Mouse (Mus musculus) MEL (cell line): Measurements from ENCODE around the gene Ambra1. TPM values are rescaled to one million over a fixed set of nuclear protein-coding genes. Genes with fewer than 3 reads are reported as not detected.

Experiments used
- DNase-seq: peaks from one replicate; pipeline ENCODE4 v3.0.0; 2011; ENCODE audit warnings: low read depth, low spot score
- H3K27ac ChIP-seq: 2 replicates; pipeline ENCODE4 v1.5.1; 2012; ENCODE audit warnings: low read depth, mild to moderate bottlenecking, control low read depth, low read length, moderate library complexity; ENCODE audit not compliant: control insufficient read depth
- H3K27me3 ChIP-seq, 2 experiments: fragments of 150-350 bp in 1 of 2; sonication (generic) in 1 of 2; 2 replicates each; pipeline ENCODE4 v1.6.1; 2012; ENCODE audit warnings: low read length in 2 of 2, mild to moderate bottlenecking in 2 of 2, improper control_type of control experiment in 1 of 2, moderate library complexity in 1 of 2; ENCODE audit not compliant: insufficient read depth in 2 of 2, control insufficient read depth in 1 of 2
- H3K36me3 ChIP-seq, 2 experiments: 2 replicates each; pipeline ENCODE4 v1.6.1; 2012 to 2014; ENCODE audit warnings: low read length in 2 of 2, improper control_type of control experiment in 1 of 2, inconsistent platforms in 1 of 2, mild to moderate bottlenecking in 1 of 2; ENCODE audit not compliant: insufficient read depth in 2 of 2, control insufficient read depth in 1 of 2
- H3K4me1 ChIP-seq, 2 experiments: fragments of 150-350 bp in 1 of 2; sonication (generic) in 1 of 2; 2 replicates each; pipeline ENCODE4 v1.6.1; 2012; ENCODE audit warnings: low read length in 2 of 2, improper control_type of control experiment in 1 of 2, mild to moderate bottlenecking in 1 of 2; ENCODE audit not compliant: insufficient read depth in 2 of 2, control insufficient read depth in 1 of 2
- H3K4me3 ChIP-seq, 2 experiments: fragments of 150-350 bp in 1 of 2; sonication (generic) in 1 of 2; 2 replicates each; pipeline ENCODE4 v1.5.1; 2012; ENCODE audit warnings: low read depth in 2 of 2, low read length in 2 of 2, mild to moderate bottlenecking in 2 of 2, moderate library complexity in 2 of 2, control low read depth in 1 of 2, improper control_type of control experiment in 1 of 2; ENCODE audit not compliant: control insufficient read depth in 1 of 2, insufficient read depth in 1 of 2
- H3K79me2 ChIP-seq: 2 replicates; pipeline ENCODE4 v1.6.1; 2012; ENCODE audit warnings: mild to moderate bottlenecking, low read length, moderate library complexity; ENCODE audit not compliant: control insufficient read depth, poor library complexity, insufficient read depth
- H3K9ac ChIP-seq: 2 replicates; pipeline ENCODE4 v1.6.1; 2012; ENCODE audit warnings: low read depth, mild to moderate bottlenecking, control low read depth, low read length, moderate library complexity; ENCODE audit not compliant: control insufficient read depth, poor library complexity, severe bottlenecking
- H3K9me3 ChIP-seq: fragments of 150-350 bp; sonication (generic); replicated peaks from 2 replicates; pipeline ENCODE4 v1.6.1; 2012; ENCODE audit warnings: mild to moderate bottlenecking, low read length, improper control_type of control experiment, moderate library complexity; ENCODE audit not compliant: insufficient read depth
- CTCF ChIP-seq, 3 experiments: IDR thresholded peaks in 2 of 3; conservative IDR thresholded peaks in 1 of 3; 2 replicates each; pipeline ENCODE4 v1.5.1; 2011 to 2012; ENCODE audit warnings: low read length in 3 of 3, low read depth in 2 of 3, mild to moderate bottlenecking in 2 of 3, improper control_type of control experiment in 1 of 3, inconsistent platforms in 1 of 3, mixed read lengths in 1 of 3, moderate library complexity in 1 of 3; ENCODE audit not compliant: control insufficient read depth in 1 of 3, insufficient read depth in 1 of 3, poor library complexity in 1 of 3, severe bottlenecking in 1 of 3
- ELF1 ChIP-seq: IDR thresholded peaks from 2 replicates; pipeline ENCODE4 v1.6.1; 2014; ENCODE audit warnings: low read depth, mild to moderate bottlenecking, inconsistent platforms, low read length, improper control_type of control experiment, moderate library complexity
- EP300 ChIP-seq, 2 experiments: IDR thresholded peaks; 2 replicates each; pipeline ENCODE4 v1.6.1; 2011; ENCODE audit warnings: improper control_type of control experiment in 2 of 2, low read length in 2 of 2, low read depth in 1 of 2, mild to moderate bottlenecking in 1 of 2
- GABPA ChIP-seq: IDR thresholded peaks from 2 replicates; pipeline ENCODE4 v1.6.1; 2012; ENCODE audit warnings: low read depth, mild to moderate bottlenecking, inconsistent platforms, low read length, improper control_type of control experiment, moderate library complexity
- MAFK ChIP-seq: IDR thresholded peaks from 2 replicates; pipeline ENCODE4 v1.6.1; 2011; ENCODE audit warnings: low read depth, mild to moderate bottlenecking, low read length, improper control_type of control experiment, borderline replicate concordance
- MXI1 ChIP-seq: IDR thresholded peaks from 2 replicates; pipeline ENCODE4 v1.6.1; 2011; ENCODE audit warnings: mild to moderate bottlenecking, low read depth, low read length, improper control_type of control experiment
- NELFE ChIP-seq: IDR thresholded peaks from 2 replicates; pipeline ENCODE4 v1.6.1; 2011; ENCODE audit warnings: low read depth, low read length, improper control_type of control experiment
- POLR2AphosphoS2 ChIP-seq: IDR thresholded peaks from 2 replicates; pipeline ENCODE4 v1.6.1; 2011; ENCODE audit warnings: low read length, improper control_type of control experiment
- POLR2AphosphoS5 ChIP-seq: IDR thresholded peaks from 2 replicates; pipeline ENCODE4 v1.6.1; 2012; ENCODE audit warnings: low read depth, borderline replicate concordance, mild to moderate bottlenecking, inconsistent platforms, low read length, moderate library complexity, mixed read lengths
- RAD21 ChIP-seq: IDR thresholded peaks from 2 replicates; pipeline ENCODE4 v1.6.1; 2011; ENCODE audit warnings: mild to moderate bottlenecking, low read depth, low read length, improper control_type of control experiment
- RCOR1 ChIP-seq: IDR thresholded peaks from 2 replicates; pipeline ENCODE4 v1.6.1; 2012; ENCODE audit warnings: low read depth, mild to moderate bottlenecking, inconsistent platforms, low read length, improper control_type of control experiment
- SIN3A ChIP-seq: IDR thresholded peaks from 2 replicates; pipeline ENCODE4 v1.6.1; 2012; ENCODE audit warnings: low read length, improper control_type of control experiment, inconsistent platforms
- SMC3 ChIP-seq: IDR thresholded peaks from 2 replicates; pipeline ENCODE4 v1.6.1; 2011; ENCODE audit warnings: low read depth, low read length, improper control_type of control experiment
- TAL1 ChIP-seq: IDR thresholded peaks from 2 replicates; pipeline ENCODE4 v1.6.1; 2012; ENCODE audit warnings: mild to moderate bottlenecking, inconsistent platforms, low read length, moderate library complexity, mixed read lengths
- TBP ChIP-seq: IDR thresholded peaks from 2 replicates; pipeline ENCODE4 v1.8.0; 2011; ENCODE audit warnings: low read depth, low read length, improper control_type of control experiment
- UBTF ChIP-seq: IDR thresholded peaks from 2 replicates; pipeline ENCODE4 v1.6.1; 2012; ENCODE audit warnings: low read depth, mild to moderate bottlenecking, inconsistent platforms, low read length, improper control_type of control experiment, moderate library complexity, borderline replicate concordance; ENCODE audit not compliant: insufficient read depth
- USF1 ChIP-seq: IDR thresholded peaks from 2 replicates; pipeline ENCODE4 v1.6.1; 2014; ENCODE audit warnings: low read depth, mild to moderate bottlenecking, inconsistent platforms, low read length, improper control_type of control experiment, moderate library complexity
- USF2 ChIP-seq, 2 experiments: IDR thresholded peaks; 2 replicates each; pipeline ENCODE4 v1.6.1; 2011 to 2012; ENCODE audit warnings: improper control_type of control experiment in 2 of 2, low read length in 2 of 2, borderline replicate concordance in 1 of 2, inconsistent platforms in 1 of 2, low read depth in 1 of 2, mild to moderate bottlenecking in 1 of 2; ENCODE audit not compliant: insufficient read depth in 1 of 2
- ZC3H11A ChIP-seq: IDR thresholded peaks from 2 replicates; pipeline ENCODE4 v1.6.1; 2012; ENCODE audit warnings: low read depth, mild to moderate bottlenecking, inconsistent platforms, low read length, improper control_type of control experiment
- polyA plus RNA-seq, 2 experiments: library from polyadenylated mRNA; stranded (reverse) in 1 of 2; unstranded in 1 of 2; fragments of >175 nt in 1 of 2; fragments of >200 nt in 1 of 2; gene quantifications; 2 replicates each; pipeline versions ENCODE4 v1.2.1 to v1.2.4; 2012; ENCODE audit warnings: low replicate concordance in 2 of 2, low read depth in 1 of 2; ENCODE audit not compliant: insufficient read length in 2 of 2, insufficient read depth in 1 of 2, missing spikeins in 1 of 2
- total RNA-seq: library from RNA; depleted of rRNA; stranded (reverse); fragments of 300-350 nt; gene quantifications from 2 replicates; pipeline ENCODE4 v1.2.3, GENCODE M21; 2012

Ambra1 gene
- total and polyA plus RNA-seq, 3 experiments: 14.6 to 24.7 TPM; not detected in 1

GRCm38 (mm10) chr2:91904618-91905307 is 174.8 kb downstream of the Ambra1 start:
- Histone ChIP-seq H3K79me2 (no peaks in the 10 kb centered on the region), H3K4me1 (no peaks in the 10 kb centered on the region), H3K9me3 (no peaks in the 10 kb centered on the region), H3K27ac (no peak overlapping the region), H3K36me3 (peaks cover 3 to 8% of the 10 kb centered on the region in 2 experiments; a peak in 3 of 4 replicates), H3K9ac (no peak overlapping the region), H3K4me3 (no peak overlapping the region), H3K27me3 (no peaks in the 10 kb centered on the region)
- no peak for DNase-seq
- TF ChIP-seq USF2 (IDR thresholded peaks at IDR 0.05; ENCODE audit: borderline replicate concordance in 1 of 2, insufficient read depth in 1 of 2, low read depth in 1 of 2, low read length in 2 of 2): no peak
- no peak for TF ChIP-seq RAD21
- TF ChIP-seq TBP: no peak
- no peak for TF ChIP-seq ELF1
- TF ChIP-seq POLR2AphosphoS5: no peak
- no peak for TF ChIP-seq USF1
- no peak for TF ChIP-seq POLR2AphosphoS2
- TF ChIP-seq SMC3: no peak
- TF ChIP-seq GABPA: no peak
- no peak for TF ChIP-seq MAFK
- TF ChIP-seq UBTF: no peak
- no peak for TF ChIP-seq CTCF (IDR thresholded peaks at IDR 0.05 in 2 of 3, conservative IDR thresholded peaks at IDR 0.05 in 1 of 3; ENCODE audit: control insufficient read depth in 1 of 3, insufficient read depth in 1 of 3, low read depth in 2 of 3, low read length in 3 of 3, poor library complexity in 1 of 3, severe bottlenecking in 1 of 3)
- TF ChIP-seq SIN3A: no peak
- no peak for TF ChIP-seq RCOR1
- TF ChIP-seq TAL1: no peak
- no peak for TF ChIP-seq MXI1
- TF ChIP-seq EP300 (IDR thresholded peaks at IDR 0.05; ENCODE audit: low read depth in 1 of 2, low read length in 2 of 2): no peak
- no peak for TF ChIP-seq NELFE
- no peak for TF ChIP-seq ZC3H11A

GRCm38 (mm10) chr2:91906141-91906540 is 176.2 kb downstream of the Ambra1 start:
- H3K79me2 ChIP-seq: no peaks in the 10 kb centered on the region
- H3K9ac ChIP-seq: no peak overlapping the region
- H3K9me3 ChIP-seq: no peaks in the 10 kb centered on the region
- no peak overlapping the region for H3K27ac ChIP-seq
- H3K4me3 ChIP-seq: no peak overlapping the region
- no peak for DNase-seq
- no peaks in the 10 kb centered on the region for H3K27me3 ChIP-seq
- no peak for TF ChIP-seq RAD21
- no peak for TF ChIP-seq ZC3H11A
- peaks cover 3 to 8% of the 10 kb centered on the region in 2 experiments; a peak in 3 of 4 replicates for H3K36me3 ChIP-seq
- no peaks in the 10 kb centered on the region for H3K4me1 ChIP-seq
